Mouse (Mus musculus): ENCODE data around the gene Gm28308.

Gm28308 gene

DNA sequence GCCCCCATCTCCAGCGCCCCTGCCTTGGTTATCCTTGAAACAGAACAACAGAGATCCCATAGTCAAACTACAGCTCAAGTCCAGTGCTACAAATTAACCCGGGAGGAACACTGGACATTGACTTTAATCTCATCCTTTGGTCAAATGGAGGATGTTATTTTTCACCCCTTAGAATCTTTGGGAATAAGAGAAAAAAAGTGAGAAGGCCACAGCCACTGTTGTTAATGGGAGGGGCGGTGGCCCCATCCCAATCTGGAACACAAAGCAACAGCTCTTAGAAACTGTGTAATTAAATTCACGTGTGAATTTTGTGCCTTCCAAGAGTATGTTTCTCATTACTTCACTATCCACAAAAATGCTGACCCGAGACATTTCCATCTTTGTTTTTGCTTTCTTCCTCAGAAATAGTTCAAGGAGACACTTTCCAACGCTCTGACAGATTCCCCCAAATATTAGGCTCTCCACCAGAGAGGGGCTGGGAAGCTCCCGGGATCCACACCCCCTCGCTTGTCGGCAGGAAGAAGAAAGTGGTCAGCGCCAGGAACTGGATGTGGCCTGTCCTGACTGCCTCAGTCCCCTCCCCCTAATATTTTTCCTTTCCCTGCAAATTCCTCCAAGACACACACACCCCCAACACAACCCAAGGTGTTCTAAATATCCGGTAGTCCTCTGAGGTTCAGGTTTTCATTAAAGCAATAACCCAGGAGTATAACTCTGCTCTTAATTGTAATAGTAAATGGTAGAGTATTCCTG is 14.5 kb upstream of the Gm28308 start:
- POLR2A ChIA-PET = interaction anchor here in 2 of 4 experiments (0.6 to 1.3 kb wide), 3 partner anchors 16 to 69 kb away, joined by 3 to 4 read pairs (median 3); no protein-coding TSS in a partner anchor

DNA sequence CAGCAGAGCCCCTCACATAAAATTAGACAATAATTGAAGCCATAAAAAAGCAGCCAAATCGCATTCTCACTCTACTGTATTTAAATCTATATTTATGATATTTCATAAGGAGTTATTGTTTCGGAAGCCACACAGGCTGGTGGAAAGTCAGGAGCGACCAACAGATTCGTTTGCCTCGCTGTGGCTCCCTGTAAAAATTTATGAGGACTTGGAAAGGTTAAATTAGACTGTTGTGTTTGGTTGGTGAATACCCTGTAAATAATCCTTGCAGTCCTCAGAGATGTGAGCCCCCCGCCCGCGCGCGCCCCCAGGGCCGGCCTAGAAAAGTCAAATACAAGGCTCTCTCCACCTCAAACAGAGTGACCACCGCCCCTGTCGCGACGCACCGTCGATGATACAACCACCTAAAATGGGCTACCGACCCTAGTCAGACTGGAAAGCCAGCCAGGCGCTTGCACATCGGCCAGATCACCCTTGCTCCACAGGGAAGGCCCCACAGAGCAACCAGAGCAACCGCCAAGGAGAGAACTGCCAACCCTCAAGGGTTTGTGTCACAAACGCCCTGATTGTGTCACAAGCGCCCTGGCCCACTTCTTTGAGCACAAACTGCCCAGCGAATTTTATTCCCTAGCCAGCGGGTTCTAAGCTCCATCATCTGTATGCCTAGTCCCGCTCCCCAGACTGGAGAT is 13.6 kb upstream of the Gm28308 start:
- CTCF ChIA-PET = no interaction called here
- POLR2A ChIA-PET = interaction anchor here in 2 of 4 experiments (0.6 to 1.3 kb wide), 5 partner anchors 12 to 68 kb away, joined by 3 to 4 read pairs (median 3); no protein-coding TSS in a partner anchor

More for the DNA sequence above, 14.5 kb upstream of the Gm28308 start:
- CTCF ChIA-PET = interaction anchor here in 1 of 4 experiments (0.7 kb wide), 1 partner anchor 1084 kb away, joined by 26 read pairs; no protein-coding TSS in a partner anchor

DNA sequence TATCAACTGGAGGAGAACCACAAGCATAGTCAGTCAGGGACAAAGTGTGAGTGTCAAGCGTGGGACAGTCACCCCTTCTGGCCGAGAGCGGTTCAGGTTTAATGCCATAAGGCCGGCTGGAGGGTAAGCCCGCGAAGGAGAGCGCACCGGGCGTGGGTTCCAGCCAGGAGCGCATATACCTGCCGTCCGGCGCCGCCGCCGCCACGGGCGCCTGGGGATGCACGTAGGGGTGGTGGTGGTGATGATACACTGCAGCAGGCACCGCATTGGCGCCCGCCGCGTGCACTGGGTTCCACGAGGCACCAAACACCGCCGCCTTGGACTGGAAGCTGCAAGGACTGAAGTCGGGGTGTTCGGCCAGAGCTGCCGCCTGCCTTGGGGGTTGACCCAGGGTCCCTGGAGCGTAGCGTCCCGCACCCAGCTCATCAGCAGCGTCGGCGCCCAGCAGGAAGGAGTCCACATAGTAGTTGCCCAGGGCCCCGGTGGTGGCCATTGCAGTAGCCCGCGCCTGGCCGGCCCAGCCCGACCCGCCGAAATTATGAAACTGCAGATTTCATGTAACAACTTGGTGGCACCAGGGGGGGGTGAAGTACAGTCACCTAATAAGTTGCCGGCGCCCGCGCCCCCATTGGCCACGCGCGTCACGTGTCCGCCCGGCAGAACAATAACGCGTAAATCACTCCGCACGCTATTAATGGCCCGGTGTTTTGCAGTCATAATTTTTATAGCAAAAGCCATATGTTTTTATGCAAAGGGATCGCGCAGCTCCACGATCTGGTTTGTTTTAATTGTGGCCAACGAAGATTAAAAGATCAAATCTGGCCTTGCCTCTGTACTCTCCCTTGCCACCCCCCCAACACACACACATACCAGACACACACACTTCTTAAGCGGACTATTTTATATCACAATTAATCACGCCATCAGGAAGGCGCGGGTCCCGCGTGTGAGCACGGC is 12.8 kb upstream of the Gm28308 start:
- CTCF ChIA-PET = interaction anchor here in 2 of 4 experiments (0.9 to 1.2 kb wide), 2 partner anchors 14 kb away, joined by 4 read pairs; no protein-coding TSS in a partner anchor
- POLR2A ChIA-PET = interaction anchor here in 2 of 4 experiments (0.5 to 1.8 kb wide), 5 partner anchors 12 to 109 kb away, joined by 3 to 8 read pairs (median 4); partner anchors contain the start of gene Hoxa10 (in 1 of the 2)

DNA sequence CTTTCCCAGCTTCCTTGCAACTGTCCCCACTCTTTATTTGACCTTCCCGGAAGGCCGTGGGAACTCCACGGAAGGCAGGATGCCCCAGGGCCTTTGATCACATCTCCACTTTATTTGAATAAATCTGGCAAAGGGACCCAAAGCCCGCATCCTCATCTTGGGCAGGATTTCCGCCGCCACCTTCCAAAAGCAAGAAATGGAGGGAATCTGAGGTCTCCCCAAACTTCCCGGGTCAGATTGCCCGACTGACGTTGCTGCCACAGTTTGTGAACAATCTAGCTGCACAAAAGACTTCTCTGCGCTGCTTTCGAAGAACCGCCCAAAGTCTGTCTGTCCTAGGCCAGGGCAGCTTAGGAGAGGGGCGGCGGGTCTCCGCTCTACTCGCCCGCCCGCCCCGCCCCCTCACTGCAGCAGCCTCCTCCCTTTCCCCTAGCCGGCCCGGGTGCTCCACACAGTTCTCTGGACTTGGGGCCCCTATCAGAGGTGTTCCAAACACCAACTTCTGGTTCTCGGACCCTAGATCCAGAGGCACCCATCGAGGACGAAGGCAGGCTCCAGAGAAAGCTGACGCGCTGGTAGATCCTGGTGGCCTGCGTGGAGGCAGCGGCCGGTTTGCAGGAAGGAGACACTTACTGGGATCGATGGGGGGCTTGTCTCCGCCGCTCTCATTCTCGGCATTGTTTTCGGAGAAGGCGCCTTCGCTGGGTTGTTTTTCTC is 11.9 kb upstream of the Gm28308 start:
- CTCF ChIA-PET = interaction anchor here in 3 of 4 experiments (0.6 to 1.2 kb wide), 4 partner anchors 15 to 380 kb away, joined by 3 to 7 read pairs (median 4); no protein-coding TSS in a partner anchor

DNA sequence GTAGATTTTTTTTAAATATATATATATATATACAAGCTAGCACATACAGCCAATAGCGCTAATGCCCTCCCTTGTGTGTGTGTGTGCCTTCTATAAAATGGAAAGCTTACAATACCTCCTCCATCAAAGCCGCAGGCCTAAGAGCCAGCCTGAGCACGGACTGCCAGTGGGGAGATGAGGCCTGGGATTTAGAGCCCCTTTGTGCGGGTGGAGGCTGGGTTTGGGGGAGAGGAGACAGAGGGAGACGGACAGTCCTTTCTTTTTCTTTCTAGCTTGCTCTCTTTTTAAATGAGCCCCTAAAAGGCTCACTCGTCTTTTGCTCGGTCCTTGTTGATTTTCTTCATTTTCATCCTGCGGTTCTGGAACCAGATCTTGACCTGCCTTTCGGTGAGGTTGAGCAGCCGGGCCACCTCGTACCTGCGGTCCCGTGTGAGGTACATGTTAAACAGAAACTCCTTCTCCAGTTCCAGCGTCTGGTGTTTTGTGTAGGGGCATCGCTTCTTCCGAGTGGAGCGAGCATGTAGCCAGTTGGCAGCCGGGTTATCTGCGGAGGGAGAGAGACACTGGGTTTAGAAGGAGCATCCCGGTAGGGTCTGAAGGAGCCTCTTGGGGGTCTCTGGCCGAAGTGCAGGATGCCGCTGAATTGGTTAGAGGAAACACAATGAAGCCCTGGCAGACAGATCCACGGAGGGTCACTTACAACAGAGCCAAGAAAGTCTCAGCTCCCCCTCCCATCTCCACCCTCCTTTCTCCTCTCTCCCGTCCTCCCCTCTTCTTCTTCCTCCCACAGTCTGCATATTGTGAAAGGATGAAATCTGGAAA is 11.0 kb upstream of the Gm28308 start:
- POLR2A ChIA-PET = interaction anchor here in 2 of 4 experiments (0.7 to 1.8 kb wide), 4 partner anchors 16 to 63 kb away, joined by 3 to 6 read pairs (median 4); partner anchors contain the start of gene Hoxa10 (in 1 of the 2)
- CTCF ChIA-PET = interaction anchor here (0.6 to 1.8 kb wide), 7 partner anchors 13 to 710 kb away, joined by 3 to 7 read pairs (median 4); partner anchors contain the start of gene Hoxa10 (in 1 of the 4)

More for the DNA sequence above, 11.9 kb upstream of the Gm28308 start:
- POLR2A ChIA-PET = interaction anchor here in 2 of 4 experiments (0.7 to 1.8 kb wide), 3 partner anchors 11 to 43 kb away, joined by 3 to 4 read pairs (median 4); partner anchors contain the start of gene Hoxa10 (in 1 of the 2)

DNA sequence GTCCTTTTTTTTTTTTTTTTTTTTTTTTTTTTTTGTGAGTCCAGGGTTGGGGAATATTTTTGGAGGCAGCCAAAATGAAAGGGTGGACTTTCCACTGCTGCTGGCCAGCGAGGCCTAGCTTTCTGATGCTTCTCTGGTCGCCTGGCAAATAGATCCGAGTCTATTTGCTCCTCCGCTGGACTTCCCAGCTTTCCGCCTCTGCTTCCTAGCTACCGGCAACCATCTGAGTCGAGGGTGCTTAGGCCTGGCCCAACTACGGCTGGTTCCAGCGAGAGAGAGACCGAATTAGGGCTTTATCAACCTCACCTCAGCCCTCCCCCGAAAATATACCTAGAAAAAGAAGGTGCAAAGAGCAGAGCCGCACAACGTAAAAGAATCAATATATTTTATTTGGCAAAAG is 9.6 kb upstream of the Gm28308 start:
- ChIA-PET POLR2A (interaction anchor here in 2 of 4 experiments (0.6 to 3.2 kb wide), 12 partner anchors 9 to 105 kb away, joined by 3 to 13 read pairs (median 4); partner anchors contain the start of gene Hoxa6 (in 1 of the 2)), CTCF (interaction anchor here (0.6 to 3.8 kb wide), 13 partner anchors 11 to 1284 kb away, joined by 3 to 40 read pairs (median 6); partner anchors contain the start of gene Hoxa10 (in 2 of the 4))

DNA sequence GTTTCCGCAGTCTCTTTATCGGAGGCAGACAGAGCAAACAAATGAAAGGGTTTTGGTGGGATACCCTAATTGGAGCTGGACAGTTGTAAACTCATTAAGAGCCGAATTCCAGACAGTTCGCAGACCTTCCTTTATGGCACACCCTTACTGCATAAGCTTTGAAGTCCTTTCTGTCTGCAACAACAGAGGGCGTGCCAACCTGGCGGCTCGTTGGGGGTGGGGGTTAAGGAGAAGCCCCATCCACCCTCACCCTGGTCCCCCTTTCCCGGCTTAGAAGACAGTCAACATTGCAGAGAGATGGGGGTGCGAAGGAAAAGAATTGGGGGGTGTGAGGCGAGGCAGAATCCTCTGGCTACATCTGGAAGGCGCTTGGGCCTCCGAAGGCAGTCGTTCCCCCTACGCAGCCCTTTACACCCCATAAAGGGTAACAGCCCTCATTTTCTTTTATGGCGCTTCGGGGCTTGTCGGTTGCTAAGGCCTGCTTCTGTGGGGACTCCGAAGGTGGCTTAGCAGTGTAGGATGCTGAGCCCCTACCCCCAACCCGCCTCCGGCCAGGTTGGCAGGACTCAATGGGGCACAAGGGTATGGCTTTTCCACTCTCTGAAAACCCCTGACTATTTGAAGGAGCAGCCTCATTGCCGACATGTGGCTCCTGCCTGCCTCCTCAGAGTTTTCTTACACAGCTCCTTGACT is 9.0 kb upstream of the Gm28308 start:
- ChIA-PET CTCF (interaction anchor here (0.6 to 3.8 kb wide), 46 partner anchors 9 to 1284 kb away, joined by 3 to 40 read pairs (median 4); partner anchors contain the start of genes Hoxa10 (in 3 of the 4), Gm28308 (in 2 of the 4), Hoxa3 (in 2 of the 4) and Hoxa1 (in 1 of the 4)), POLR2A (interaction anchor here in 3 of 4 experiments (0.6 to 3.2 kb wide), 17 partner anchors 9 to 631 kb away, joined by 3 to 13 read pairs (median 3); partner anchors contain the start of gene Hoxa6 (in 1 of the 3))

DNA sequence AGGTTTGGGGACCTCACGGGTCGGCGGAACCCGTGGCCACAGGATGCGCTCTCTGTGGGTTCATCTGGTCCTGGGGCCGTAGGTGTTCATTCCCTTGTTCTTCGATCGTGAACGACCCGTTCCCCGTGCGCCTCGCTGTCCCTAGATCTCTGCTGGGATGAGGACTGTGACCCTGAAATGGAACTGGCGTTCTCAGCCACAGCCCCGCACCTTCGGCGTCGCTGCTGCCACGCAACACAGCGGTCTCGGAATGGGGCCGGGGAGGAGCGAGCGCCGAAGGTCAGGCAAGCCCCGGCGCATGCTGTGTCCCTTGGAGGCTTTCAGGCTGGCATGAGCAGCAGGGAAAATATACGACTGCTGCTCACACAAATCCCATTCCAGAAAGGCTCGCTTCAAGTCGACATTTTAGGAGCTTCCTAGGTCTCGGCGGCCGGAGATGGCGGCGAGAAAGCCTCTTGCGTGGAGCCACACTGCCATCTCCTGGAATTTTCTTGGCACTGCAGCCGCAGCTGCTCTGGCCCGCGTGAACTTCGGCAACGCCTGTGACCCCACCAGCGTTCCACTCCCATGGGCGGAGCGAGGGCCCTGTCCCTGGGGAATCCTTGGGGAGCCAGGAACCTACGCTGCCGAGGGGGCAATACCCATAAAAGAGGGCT is 8.3 kb upstream of the Gm28308 start, which contains the start of gene Hoxa7:
Hoxa7 (minus strand) TSS at position 518 of the 656 bp plus-strand sequence.
- ChIA-PET POLR2A (interaction anchor here in 3 of 4 experiments (0.6 to 3.2 kb wide), 14 partner anchors 8 to 838 kb away, joined by 3 to 13 read pairs (median 3); partner anchors contain the start of gene Hoxa6 (in 1 of the 3)), CTCF (interaction anchor here (0.6 to 3.8 kb wide), 52 partner anchors 8 to 1284 kb away, joined by 3 to 40 read pairs (median 4); partner anchors contain the start of genes Gm28308 (in 2 of the 4), Hoxa10 (in 2 of the 4), Hoxa3 (in 2 of the 4) and Hoxa1 (in 1 of the 4))

DNA sequence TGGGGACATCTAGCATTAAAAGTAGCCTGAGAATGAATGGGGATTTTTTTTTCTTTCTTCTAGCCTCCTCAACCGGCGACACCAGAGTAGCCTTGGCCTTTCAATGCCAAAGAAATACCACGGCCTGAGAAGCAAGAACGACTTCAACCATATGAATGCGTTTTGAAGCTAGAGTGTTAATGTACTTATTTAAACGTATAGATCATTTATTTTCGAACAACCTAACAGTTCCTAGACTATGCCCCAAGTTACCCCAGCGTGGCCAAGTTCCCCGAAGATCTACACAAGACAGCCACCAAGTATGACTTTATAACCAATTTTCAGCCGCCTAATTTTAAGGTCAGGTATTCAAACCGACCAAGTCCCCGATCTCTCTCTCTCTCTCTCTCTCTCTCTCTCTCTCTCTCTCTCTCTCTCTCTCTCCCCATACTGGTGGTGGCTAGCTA is 7.7 kb upstream of the Gm28308 start:
- CTCF ChIA-PET = interaction anchor here (0.6 to 3.8 kb wide), 34 partner anchors 7 to 1283 kb away, joined by 3 to 40 read pairs (median 4); partner anchors contain the start of genes Gm28308 (in 1 of the 4), Hoxa1 (in 1 of the 4), Hoxa10 (in 1 of the 4) and Hoxa3 (in 1 of the 4)
- POLR2A ChIA-PET = interaction anchor here in 2 of 4 experiments (0.6 to 5.0 kb wide), 6 partner anchors 8 to 837 kb away, joined by 3 to 29 read pairs (median 5); partner anchors contain the start of gene Hoxa5 (in 1 of the 2)

DNA sequence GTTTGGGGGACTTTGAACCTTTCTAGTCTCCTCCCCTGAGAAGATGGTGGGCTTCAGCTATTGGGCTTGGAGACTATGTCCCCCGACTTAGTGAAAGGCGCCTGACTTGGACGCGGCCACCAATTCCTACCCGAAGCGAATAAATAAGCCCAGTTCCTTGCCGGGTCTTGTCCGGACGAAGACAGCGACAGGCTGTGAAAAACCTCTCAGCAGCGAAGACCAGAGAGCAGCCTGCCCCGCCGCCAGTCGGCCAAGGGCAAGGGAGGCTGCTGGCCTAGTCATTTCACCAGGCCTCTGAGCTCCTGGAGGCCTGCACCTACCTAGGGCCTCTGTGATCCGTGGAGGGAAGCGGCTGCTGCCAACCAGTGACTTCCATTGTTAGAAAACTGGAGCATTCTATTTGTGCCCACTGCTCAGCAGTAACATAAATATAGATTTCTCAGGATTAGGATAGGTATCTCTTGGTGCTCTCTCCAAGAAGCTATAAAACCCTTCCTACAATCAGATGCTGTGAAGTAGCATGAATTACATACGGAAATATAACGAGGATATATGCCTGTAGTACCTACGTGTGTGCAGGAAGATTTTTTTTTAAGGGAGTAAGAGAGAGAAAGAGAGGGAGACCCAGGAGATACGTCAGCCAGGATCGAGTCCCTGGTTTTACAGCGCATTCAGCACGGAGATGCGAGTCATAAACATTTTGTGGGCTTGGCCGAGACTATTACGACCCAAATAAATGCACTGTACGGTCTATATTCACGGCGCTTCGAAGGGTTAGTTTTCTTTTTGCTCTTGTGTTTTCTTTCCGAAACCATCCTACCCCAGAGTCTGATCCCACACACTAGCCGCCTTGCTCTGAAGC is 7.1 kb upstream of the Gm28308 start:
- POLR2A ChIA-PET = interaction anchor here in 2 of 4 experiments (1.2 to 5.0 kb wide), 5 partner anchors 9 to 751 kb away, joined by 3 to 29 read pairs (median 5); partner anchors contain the start of genes Hnrnpa2b1 (in 1 of the 2) and Hoxa5 (in 1 of the 2)
- CTCF ChIA-PET = interaction anchor here (0.6 to 3.8 kb wide), 8 partner anchors 9 to 949 kb away, joined by 3 to 40 read pairs (median 4); partner anchors contain the start of gene Hoxa10 (in 2 of the 4)

DNA sequence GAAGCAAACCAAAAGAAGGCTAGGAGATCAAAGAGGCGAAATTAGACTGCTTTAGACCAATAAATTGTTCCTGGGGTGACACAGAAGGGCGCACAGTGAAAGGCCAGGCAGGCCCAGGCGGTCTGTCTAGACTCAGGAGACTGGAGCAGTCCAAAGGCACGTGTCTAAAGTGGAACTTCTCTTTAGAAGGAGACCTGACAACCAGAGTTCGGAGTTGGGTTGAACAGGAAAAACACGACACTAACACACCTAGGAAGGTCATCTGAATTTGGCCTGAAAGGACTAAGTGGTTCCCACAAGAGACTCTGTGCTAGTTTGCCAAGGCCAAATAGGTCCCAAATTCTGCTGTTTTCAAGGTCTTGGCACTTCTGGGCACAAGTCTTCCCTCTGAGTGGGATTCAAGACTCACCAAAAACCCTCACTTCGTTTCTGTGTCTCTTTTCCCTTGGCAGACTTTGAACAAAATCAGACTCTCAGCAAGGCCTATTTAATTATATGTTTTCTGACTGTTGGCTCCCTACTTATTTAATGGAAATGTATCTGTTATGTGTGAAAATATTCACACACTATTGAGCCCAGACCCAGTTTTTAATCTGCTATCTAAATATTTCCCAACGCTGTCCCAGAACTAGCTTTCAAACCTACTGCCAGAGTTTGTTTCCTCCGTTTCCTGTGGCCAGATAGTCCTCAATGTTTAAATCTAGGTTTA is 6.2 kb upstream of the Gm28308 start:
- POLR2A ChIA-PET = interaction anchor here in 2 of 4 experiments (1.2 to 5.0 kb wide), 6 partner anchors 8 to 750 kb away, joined by 3 to 29 read pairs (median 4); partner anchors contain the start of genes Hnrnpa2b1 (in 1 of the 2) and Hoxa5 (in 1 of the 2)
- CTCF ChIA-PET = interaction anchor here in 2 of 4 experiments (1.8 to 3.8 kb wide), 2 partner anchors 9 to 22 kb away, joined by 5 to 40 read pairs; partner anchors contain the start of gene Hoxa10 (in 1 of the 2)

DNA sequence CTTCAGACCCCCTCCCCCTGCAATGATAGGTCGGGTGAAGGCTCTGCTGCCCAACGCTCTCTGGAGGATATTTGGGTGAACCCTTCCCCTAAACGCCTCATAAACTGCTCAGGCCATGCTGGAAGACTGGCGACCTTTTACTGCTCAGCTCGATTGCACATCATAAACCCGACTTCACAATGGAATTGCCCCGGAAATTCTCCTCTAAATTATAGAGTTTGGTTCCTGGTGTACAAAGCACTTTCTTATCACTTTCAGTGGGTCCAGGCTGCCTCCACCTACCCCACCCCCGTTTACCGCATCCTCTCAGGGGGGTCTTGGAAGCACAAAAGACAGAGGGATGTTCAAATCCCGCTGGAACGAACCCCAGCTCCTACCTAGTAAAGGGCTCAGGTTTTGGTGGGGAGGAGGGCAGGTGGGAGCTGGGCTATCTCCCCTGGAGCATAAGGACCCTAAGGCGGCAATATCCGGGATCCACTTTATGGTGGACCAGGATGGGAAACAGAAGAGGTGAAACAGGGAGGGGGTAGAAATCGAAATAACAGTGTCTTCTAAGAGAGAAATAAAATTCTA is 5.6 kb upstream of the Gm28308 start:
- POLR2A ChIA-PET = interaction anchor here in 2 of 4 experiments (0.6 to 5.0 kb wide), 8 partner anchors 15 to 60 kb away, joined by 3 to 29 read pairs (median 4); partner anchors contain the start of gene Hoxa5 (in 1 of the 2)
- CTCF ChIA-PET = interaction anchor here in 2 of 4 experiments (0.5 to 1.8 kb wide), 2 partner anchors 22 to 1084 kb away, joined by 5 to 6 read pairs; partner anchors contain the start of gene Hoxa10 (in 1 of the 2)
